Mouse (Mus musculus): ENCODE measurements around the gene Mcemp1.

DNA sequence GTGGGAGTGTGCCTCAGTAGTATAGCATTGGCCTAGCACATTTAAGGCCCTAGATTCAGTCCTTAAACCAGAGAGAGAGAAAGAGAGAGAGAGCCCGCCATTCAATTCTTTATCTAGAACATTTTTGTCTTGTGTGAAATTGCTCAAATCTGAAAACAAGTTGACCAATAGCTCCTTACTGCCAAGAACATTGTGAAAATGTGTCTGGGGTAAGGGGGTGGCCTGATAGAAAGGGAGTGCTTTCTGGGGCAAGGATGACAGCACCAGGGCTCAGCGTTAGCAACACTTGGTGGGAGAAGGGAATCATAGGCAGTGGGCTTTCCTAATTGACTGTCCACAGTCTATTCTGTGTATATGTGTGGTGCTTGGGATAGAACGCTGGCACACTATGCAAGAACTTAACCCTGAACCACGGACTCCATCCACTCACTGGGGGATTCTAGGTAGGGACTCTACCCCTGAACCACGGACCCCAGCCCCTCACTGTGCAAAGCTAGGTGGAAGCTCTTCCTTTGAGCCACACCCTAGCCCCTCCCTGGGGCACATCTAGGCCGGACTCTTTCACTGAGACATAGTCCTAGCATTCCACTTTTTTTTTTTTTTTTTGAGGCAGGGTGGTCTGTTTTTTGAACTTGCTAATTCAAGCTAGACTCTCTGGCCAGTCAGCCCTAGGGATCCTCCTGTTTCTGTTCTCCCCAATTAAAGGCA is 18.6 kb upstream of the Mcemp1 start:
- TF ChIP-seq CTCF (IDR thresholded peaks at IDR 0.05 in 2 of 3, conservative IDR thresholded peaks at IDR 0.05 in 1 of 3; ENCODE audit: control insufficient read depth in 1 of 3, insufficient read depth in 1 of 3, low read depth in 2 of 3, low read length in 3 of 3, poor library complexity in 1 of 3, severe bottlenecking in 1 of 3) (no peak), POLR2AphosphoS5 (IDR thresholded peaks at IDR 0.05; ENCODE audit: borderline replicate concordance, low read depth, low read length) (no peak), GABPA (IDR thresholded peaks at IDR 0.05; ENCODE audit: low read depth, low read length) (no peak), SMC3 (IDR thresholded peaks at IDR 0.05; ENCODE audit: low read depth, low read length) (no peak), RAD21 (IDR thresholded peaks at IDR 0.05; ENCODE audit: low read depth, low read length) (no peak), POLR2A (IDR thresholded peaks at IDR 0.05; ENCODE audit: control insufficient read depth in 1 of 2, insufficient read depth in 1 of 2, low read depth in 1 of 2, low read length in 2 of 2, poor library complexity in 1 of 2) (no peak), RCOR1 (IDR thresholded peaks at IDR 0.05; ENCODE audit: low read depth, low read length) (no peak), GATA1 (IDR thresholded peaks at IDR 0.05; ENCODE audit: low read depth, low read length) (no peak), MYC (IDR thresholded peaks at IDR 0.05; ENCODE audit: low read depth, low read length) (no peak)
